Mouse (Mus musculus): ENCODE data around the gene Intu. TPM values are rescaled to one million over a fixed set of nuclear protein-coding genes. Genes with fewer than 3 reads are reported as not detected.

Gene Intu
- polyA plus RNA-seq, 1 experiment from 2014 or later, result 3.5 TPM

GRCm38 (mm10) chr3:40660231-40660630 is 129.1 kb downstream of the Intu start:
- H3K4me3 ChIP-seq (ENCODE audit: low read depth, low read length), result no peak overlapping the region
- H3K27me3 ChIP-seq (replicated peaks; ENCODE audit: control insufficient read depth, insufficient read depth, low read length), result no peaks in the 10 kb centered on the region
- no peak overlapping the region for H3K9ac ChIP-seq (ENCODE audit: low read length)
- ATAC-seq (replicated peaks; ENCODE audit: low FRiP score, low TSS enrichment, low read depth), result no peak
- WGBS, result 94% methylated on average over 2 of the region's 2 CpGs
- H3K4me1 ChIP-seq (replicated peaks; ENCODE audit: control insufficient read depth, insufficient read depth, low read length), result no peaks in the 10 kb centered on the region
- no peak overlapping the region for H3K4me2 ChIP-seq (ENCODE audit: low read length)
- DNase-seq (ENCODE audit: low spot score), result no peak
- H3K27ac ChIP-seq (ENCODE audit: low read depth), result no peak overlapping the region
- no peaks in the 10 kb centered on the region for H3K36me3 ChIP-seq (ENCODE audit: control insufficient read depth, insufficient read depth, low read length)
- H3K9me3 ChIP-seq (ENCODE audit: control insufficient read depth, low read length), result no peaks in the 10 kb centered on the region

GRCm38 (mm10) chr3:40666109-40666508 is 135.0 kb downstream of the Intu start:
- H3K4me1 ChIP-seq (replicated peaks; ENCODE audit: control insufficient read depth, insufficient read depth, low read length), result no peaks in the 10 kb centered on the region
- no peaks in the 10 kb centered on the region for H3K27me3 ChIP-seq (replicated peaks; ENCODE audit: control insufficient read depth, insufficient read depth, low read length)
- H3K9me3 ChIP-seq (ENCODE audit: control insufficient read depth, low read length), result no peaks in the 10 kb centered on the region
- no peak overlapping the region for H3K4me2 ChIP-seq (ENCODE audit: low read length)
- no peaks in the 10 kb centered on the region for H3K36me3 ChIP-seq (ENCODE audit: control insufficient read depth, insufficient read depth, low read length)
- no peak overlapping the region for H3K27ac ChIP-seq (ENCODE audit: low read depth)
- H3K9ac ChIP-seq (ENCODE audit: low read length), result no peak overlapping the region
- no peak for ATAC-seq (replicated peaks; ENCODE audit: low FRiP score, low TSS enrichment, low read depth)
- no peak for DNase-seq (ENCODE audit: low spot score)
- 84% methylated on average over 4 of the region's 4 CpGs for WGBS
- no peak overlapping the region for H3K4me3 ChIP-seq (ENCODE audit: low read depth, low read length)

GRCm38 (mm10) chr3:40666861-40667719 is 136.0 kb downstream of the Intu start:
- H3K4me1 ChIP-seq (replicated peaks; ENCODE audit: control insufficient read depth, insufficient read depth, low read length), result no peaks in the 10 kb centered on the region
- H3K9me3 ChIP-seq (ENCODE audit: control insufficient read depth, low read length), result no peaks in the 10 kb centered on the region
- H3K27me3 ChIP-seq (replicated peaks; ENCODE audit: control insufficient read depth, insufficient read depth, low read length), result no peaks in the 10 kb centered on the region
- 73% methylated on average over 8 of the region's 8 CpGs for WGBS
- no peak overlapping the region for H3K9ac ChIP-seq (ENCODE audit: low read length)
- no peak overlapping the region for H3K27ac ChIP-seq (ENCODE audit: low read depth)
- H3K4me3 ChIP-seq (ENCODE audit: low read depth, low read length), result no peak overlapping the region
- H3K4me2 ChIP-seq (ENCODE audit: low read length), result no peak overlapping the region
- no peak for DNase-seq (ENCODE audit: low spot score)
- no peak for ATAC-seq (replicated peaks; ENCODE audit: low FRiP score, low TSS enrichment, low read depth)
- H3K36me3 ChIP-seq (ENCODE audit: control insufficient read depth, insufficient read depth, low read length), result no peaks in the 10 kb centered on the region

- ATAC-seq (replicated peaks; ENCODE audit: low FRiP score, low TSS enrichment, low read depth), result no peak
- no peaks in the 10 kb centered on the region for H3K9me3 ChIP-seq (ENCODE audit: control insufficient read depth, low read length)
- H3K27me3 ChIP-seq (replicated peaks; ENCODE audit: control insufficient read depth, insufficient read depth, low read length), result no peaks in the 10 kb centered on the region
- no peaks in the 10 kb centered on the region for H3K4me1 ChIP-seq (replicated peaks; ENCODE audit: control insufficient read depth, insufficient read depth, low read length)
- H3K9ac ChIP-seq (ENCODE audit: low read length), result no peak overlapping the region
- WGBS, result 66% methylated on average over 6 of the region's 6 CpGs
- no peak for DNase-seq (ENCODE audit: low spot score)
- H3K27ac ChIP-seq (ENCODE audit: low read depth), result no peak overlapping the region
- H3K36me3 ChIP-seq (ENCODE audit: control insufficient read depth, insufficient read depth, low read length), result no peaks in the 10 kb centered on the region
- no peak overlapping the region for H3K4me3 ChIP-seq (ENCODE audit: low read depth, low read length)
- no peak overlapping the region for H3K4me2 ChIP-seq (ENCODE audit: low read length)
Observed at GRCm38 (mm10) chr3:40668889-40669288, 137.8 kb downstream of the Intu start.

- no peak overlapping the region for H3K27ac ChIP-seq (ENCODE audit: low read depth)
- H3K27me3 ChIP-seq (replicated peaks; ENCODE audit: control insufficient read depth, insufficient read depth, low read length), result no peaks in the 10 kb centered on the region
- ATAC-seq (replicated peaks; ENCODE audit: low FRiP score, low TSS enrichment, low read depth) (no peak), DNase-seq (ENCODE audit: low spot score) (no peak)
- H3K4me2 ChIP-seq (ENCODE audit: low read length), result no peak overlapping the region
- H3K9me3 ChIP-seq (ENCODE audit: control insufficient read depth, low read length), result no peaks in the 10 kb centered on the region
- H3K4me1 ChIP-seq (replicated peaks; ENCODE audit: control insufficient read depth, insufficient read depth, low read length), result no peaks in the 10 kb centered on the region
- no peaks in the 10 kb centered on the region for H3K36me3 ChIP-seq (ENCODE audit: control insufficient read depth, insufficient read depth, low read length)
- no peak overlapping the region for H3K9ac ChIP-seq (ENCODE audit: low read length)
- H3K4me3 ChIP-seq (ENCODE audit: low read depth, low read length), result no peak overlapping the region
- 93% methylated on average over 3 of the region's 3 CpGs for WGBS
Observed at GRCm38 (mm10) chr3:40669395-40669794, 138.3 kb downstream of the Intu start.

GRCm38 (mm10) chr3:40673515-40673914 is 142.4 kb downstream of the Intu start:
- Histone ChIP-seq H3K27ac (ENCODE audit: low read depth) (no peak overlapping the region), H3K4me1 (replicated peaks; ENCODE audit: control insufficient read depth, insufficient read depth, low read length) (no peaks in the 10 kb centered on the region), H3K9ac (ENCODE audit: low read length) (no peak overlapping the region), H3K9me3 (ENCODE audit: control insufficient read depth, low read length) (no peaks in the 10 kb centered on the region), H3K4me2 (ENCODE audit: low read length) (no peak overlapping the region), H3K4me3 (ENCODE audit: low read depth, low read length) (no peak overlapping the region), H3K36me3 (ENCODE audit: control insufficient read depth, insufficient read depth, low read length) (no peaks in the 10 kb centered on the region), H3K27me3 (replicated peaks; ENCODE audit: control insufficient read depth, insufficient read depth, low read length) (no peaks in the 10 kb centered on the region)
- ATAC-seq (replicated peaks; ENCODE audit: low FRiP score, low TSS enrichment, low read depth) (no peak), DNase-seq (ENCODE audit: low spot score) (no peak)
- WGBS, result 63% methylated on average over 1 of the region's 1 CpGs

GRCm38 (mm10) chr3:40674873-40675405 is 143.9 kb downstream of the Intu start:
- Histone ChIP-seq H3K4me2 (ENCODE audit: low read length) (no peak overlapping the region), H3K9ac (ENCODE audit: low read length) (no peak overlapping the region), H3K36me3 (ENCODE audit: control insufficient read depth, insufficient read depth, low read length) (no peaks in the 10 kb centered on the region), H3K4me1 (replicated peaks; ENCODE audit: control insufficient read depth, insufficient read depth, low read length) (no peaks in the 10 kb centered on the region), H3K9me3 (ENCODE audit: control insufficient read depth, low read length) (no peaks in the 10 kb centered on the region), H3K27me3 (replicated peaks; ENCODE audit: control insufficient read depth, insufficient read depth, low read length) (no peaks in the 10 kb centered on the region), H3K27ac (ENCODE audit: low read depth) (no peak overlapping the region), H3K4me3 (ENCODE audit: low read depth, low read length) (no peak overlapping the region)
- WGBS, result 33% methylated on average over 8 of the region's 8 CpGs
- ATAC-seq (replicated peaks; ENCODE audit: low FRiP score, low TSS enrichment, low read depth), result no peak
- no peak for DNase-seq (ENCODE audit: low spot score)

GRCm38 (mm10) chr3:40678856-40679255 is 147.8 kb downstream of the Intu start:
- ATAC-seq (replicated peaks; ENCODE audit: low FRiP score, low TSS enrichment, low read depth) (no peak), DNase-seq (ENCODE audit: low spot score) (no peak)
- no peak overlapping the region for H3K4me2 ChIP-seq (ENCODE audit: low read length)
- no peak overlapping the region for H3K9ac ChIP-seq (ENCODE audit: low read length)
- H3K27me3 ChIP-seq (replicated peaks; ENCODE audit: control insufficient read depth, insufficient read depth, low read length), result no peaks in the 10 kb centered on the region
- H3K4me3 ChIP-seq (ENCODE audit: low read depth, low read length), result no peak overlapping the region
- H3K27ac ChIP-seq (ENCODE audit: low read depth), result no peak overlapping the region
- 0 out of 2 replicates have a peak, but pooled peaks cover 2% of the 10 kb centered on the region for H3K4me1 ChIP-seq (replicated peaks; ENCODE audit: control insufficient read depth, insufficient read depth, low read length)
- 78% methylated on average over 1 of the region's 1 CpGs for WGBS
- no peaks in the 10 kb centered on the region for H3K9me3 ChIP-seq (ENCODE audit: control insufficient read depth, low read length)
- H3K36me3 ChIP-seq (ENCODE audit: control insufficient read depth, insufficient read depth, low read length), result no peaks in the 10 kb centered on the region

- Histone ChIP-seq H3K4me1 (replicated peaks; ENCODE audit: control insufficient read depth, insufficient read depth, low read length) (peaks cover 8% of the 10 kb centered on the region; the same call in 1 of the 2 replicates), H3K27ac (ENCODE audit: low read depth) (no peak overlapping the region), H3K9ac (ENCODE audit: low read length) (no peak overlapping the region), H3K27me3 (replicated peaks; ENCODE audit: control insufficient read depth, insufficient read depth, low read length) (no peaks in the 10 kb centered on the region), H3K9me3 (ENCODE audit: control insufficient read depth, low read length) (no peaks in the 10 kb centered on the region), H3K4me3 (ENCODE audit: low read depth, low read length) (no peak overlapping the region), H3K4me2 (ENCODE audit: low read length) (no peak overlapping the region), H3K36me3 (ENCODE audit: control insufficient read depth, insufficient read depth, low read length) (no peaks in the 10 kb centered on the region)
- 44% methylated on average over 11 of the region's 11 CpGs for WGBS
- ATAC-seq (replicated peaks; ENCODE audit: low FRiP score, low TSS enrichment, low read depth) (no peak), DNase-seq (ENCODE audit: low spot score) (no peak)
Observed at GRCm38 (mm10) chr3:40682404-40682803, 151.3 kb downstream of the Intu start.

Measured in intestine, embryonic 14.5 days (tissue).